Mouse (Mus musculus) stomach, postnatal 0 days (tissue): ENCODE measurements around the gene Pop7. TPM values are rescaled to one million over a fixed set of nuclear protein-coding genes. Genes with fewer than 3 reads are reported as not detected.

Experiments
- ATAC-seq: fragments of 200-750 bp; cut with Nextera tagmentation; 2 replicates; pipeline ENCODE4 v1.8.0; 2017; ENCODE audit not compliant: low FRiP score, low TSS enrichment
- DNase-seq: peaks from one replicate; pipeline ENCODE4 v3.0.0-alpha.2; 2016; ENCODE audit warnings: low spot score
- H3K27ac ChIP-seq: fragments of 300-500 bp; sonication (generic); replicated peaks from 2 replicates; pipeline ENCODE4 v1.5.1; 2014; ENCODE audit warnings: mild to moderate bottlenecking, control low read depth
- H3K27me3 ChIP-seq: fragments of 300-500 bp; sonication (generic); 2 replicates; pipeline ENCODE4 v1.6.1; 2014; ENCODE audit warnings: low read length; ENCODE audit not compliant: control insufficient read depth, insufficient read depth
- H3K36me3 ChIP-seq: fragments of 300-500 bp; sonication (generic); 2 replicates; pipeline ENCODE4 v1.6.1; 2014; ENCODE audit warnings: low read length, mixed read lengths; ENCODE audit not compliant: control insufficient read depth, insufficient read depth
- H3K4me1 ChIP-seq: fragments of 300-500 bp; sonication (generic); replicated peaks from 2 replicates; pipeline ENCODE4 v1.6.1; 2014; ENCODE audit warnings: antibody characterized with exemption; ENCODE audit not compliant: control insufficient read depth, insufficient read depth
- H3K4me2 ChIP-seq: fragments of 300-500 bp; sonication (generic); replicated peaks from 2 replicates; pipeline ENCODE4 v1.6.1; 2014; ENCODE audit warnings: low read depth, mild to moderate bottlenecking, control low read depth, moderate library complexity
- H3K4me3 ChIP-seq: fragments of 300-500 bp; sonication (generic); 2 replicates; pipeline ENCODE4 v1.5.1; 2014; ENCODE audit warnings: low read depth, low read length, control low read depth
- H3K9ac ChIP-seq: fragments of 300-500 bp; sonication (generic); 2 replicates; pipeline ENCODE4 v1.6.1; 2014; ENCODE audit warnings: mild to moderate bottlenecking, low read length, control low read depth, mixed read lengths
- H3K9me3 ChIP-seq: fragments of 300-500 bp; sonication (generic); 2 replicates; pipeline ENCODE4 v1.6.1; 2016; ENCODE audit warnings: low read length; ENCODE audit not compliant: control insufficient read depth
- CTCF ChIP-seq: IDR thresholded peaks from 2 replicates; pipeline ENCODE4 v1.5.1; 2016; ENCODE audit warnings: antibody characterized with exemption, low read depth, mild to moderate bottlenecking, moderate library complexity
- EP300 ChIP-seq: optimal IDR thresholded peaks from 2 replicates; pipeline ENCODE3; 2016; ENCODE audit warnings: antibody characterized with exemption
- WGBS: fragments of 180-500 bp; shearing (Covaris S2); extraction: QIAGEN DNeasy Blood & Tissue Kit; methylation state at CpG from one replicate; pipeline ENCODE4 v1.1.7; 2014; 5-methylcytosine and 5-hydroxymethylcytosine counted together
- polyA plus RNA-seq: library from polyadenylated mRNA; unstranded; fragments of >200 nt; fragmentation: Nextera tagmentation; extraction: Ambion mirVana; gene quantifications from 2 replicates; pipeline ENCODE4 v1.2.1, GENCODE M21; 2015

The Pop7 gene
- polyA plus RNA-seq, 1 experiment from 2014 or later = 39.9 TPM

GRCm38 (mm10) chr5:137525511-137525910 is 23.2 kb upstream of the Pop7 start:
- peaks cover 72% of the 10 kb centered on the region for H3K36me3 ChIP-seq
- H3K4me3 ChIP-seq = no peak overlapping the region
- WGBS = 70% methylated on average over 16 of the region's 16 CpGs
- DNase-seq = no peak
- H3K4me2 ChIP-seq = no peak overlapping the region
- no peak for TF ChIP-seq CTCF
- no peak for TF ChIP-seq EP300
- H3K9me3 ChIP-seq = no peaks in the 10 kb centered on the region
- no peak overlapping the region for H3K9ac ChIP-seq
- no peaks in the 10 kb centered on the region for H3K27me3 ChIP-seq
- H3K27ac ChIP-seq = no peak overlapping the region
- no peak for ATAC-seq
- peaks cover 2% of the 10 kb centered on the region for H3K4me1 ChIP-seq

DNA sequence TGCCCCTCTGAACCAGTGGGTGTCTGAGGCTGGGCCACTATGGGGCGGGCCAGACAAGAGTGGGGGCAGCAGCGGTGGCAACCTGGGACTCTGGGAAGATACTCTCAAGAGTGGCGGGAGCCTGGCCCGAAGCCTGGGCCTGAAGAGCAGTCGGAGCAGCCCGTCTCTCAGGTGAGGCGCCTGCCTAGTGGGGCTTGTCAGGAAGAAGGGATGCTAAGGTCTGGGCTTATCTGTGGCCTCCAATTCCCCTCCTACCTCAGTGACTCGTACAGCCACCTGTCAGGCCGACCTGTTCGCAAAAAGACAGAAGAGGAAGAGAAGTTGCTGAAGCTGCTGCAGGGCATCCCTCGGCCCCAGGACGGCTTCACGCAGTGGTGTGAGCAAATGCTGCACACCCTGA is 22.4 kb upstream of the Pop7 start:
- H3K27ac ChIP-seq = no peak overlapping the region
- no peak overlapping the region for H3K4me2 ChIP-seq
- no peaks in the 10 kb centered on the region for H3K9me3 ChIP-seq
- 83% methylated on average over 9 of the region's 13 CpGs for WGBS
- H3K4me1 ChIP-seq = no peaks in the 10 kb centered on the region
- ATAC-seq (no peak), DNase-seq (no peak)
- no peak overlapping the region for H3K9ac ChIP-seq
- TF ChIP-seq EP300 (no peak), CTCF (no peak)
- H3K27me3 ChIP-seq = no peaks in the 10 kb centered on the region
- H3K4me3 ChIP-seq = no peak overlapping the region
- peaks cover 76% of the 10 kb centered on the region for H3K36me3 ChIP-seq

DNA sequence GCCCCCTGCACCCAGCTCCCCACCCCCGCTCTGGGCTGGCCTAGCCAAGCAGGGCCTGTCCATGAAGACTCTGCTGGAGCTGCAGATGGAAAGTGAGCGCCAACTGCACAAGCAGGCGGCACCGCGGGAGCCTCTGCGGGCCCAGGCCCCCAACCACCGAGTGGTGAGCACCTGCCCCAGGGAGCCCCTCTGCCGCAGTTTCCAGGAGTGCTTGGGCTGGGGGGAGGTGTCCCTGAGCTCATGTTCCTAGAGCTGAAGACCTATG is 21.9 kb upstream of the Pop7 start:
- Histone ChIP-seq H3K4me1 (no peaks in the 10 kb centered on the region), H3K27me3 (no peaks in the 10 kb centered on the region), H3K27ac (no peak overlapping the region), H3K36me3 (peaks cover 71% of the 10 kb centered on the region), H3K9me3 (no peaks in the 10 kb centered on the region), H3K9ac (no peak overlapping the region), H3K4me2 (no peak overlapping the region), H3K4me3 (no peak overlapping the region)
- TF ChIP-seq CTCF (no peak), EP300 (no peak)
- WGBS = 93% methylated on average over 8 of the region's 8 CpGs
- no peak for DNase-seq
- no peak for ATAC-seq

- TF ChIP-seq EP300 = no peak
- TF ChIP-seq CTCF = peak; percentile 22; the same call in 1 of the 2 replicates
- no peak overlapping the region for H3K9ac ChIP-seq
- H3K9me3 ChIP-seq = no peaks in the 10 kb centered on the region
- no peak for ATAC-seq
- no peaks in the 10 kb centered on the region for H3K4me1 ChIP-seq
- DNase-seq = no peak
- no peak overlapping the region for H3K27ac ChIP-seq
- H3K4me2 ChIP-seq = no peak overlapping the region
- 79% methylated on average over 25 of the region's 25 CpGs for WGBS
- no peaks in the 10 kb centered on the region for H3K27me3 ChIP-seq
- H3K4me3 ChIP-seq = no peak overlapping the region
- H3K36me3 ChIP-seq = peaks cover 69% of the 10 kb centered on the region
These were observed 21.3 kb upstream of the Pop7 start for GRCm38 (mm10) chr5:137523396-137524250.

GRCm38 (mm10) chr5:137522711-137523110 is 20.4 kb upstream of the Pop7 start:
- WGBS = 74% methylated on average over 11 of the region's 11 CpGs
- TF ChIP-seq EP300 = no peak
- TF ChIP-seq CTCF = no peak
- DNase-seq (no peak), ATAC-seq (no peak)
- H3K4me3 ChIP-seq = no peak overlapping the region
- H3K4me1 ChIP-seq = no peaks in the 10 kb centered on the region
- H3K9me3 ChIP-seq = no peaks in the 10 kb centered on the region
- H3K27me3 ChIP-seq = no peaks in the 10 kb centered on the region
- H3K36me3 ChIP-seq = peaks cover 61% of the 10 kb centered on the region
- H3K27ac ChIP-seq = no peak overlapping the region
- no peak overlapping the region for H3K4me2 ChIP-seq
- no peak overlapping the region for H3K9ac ChIP-seq

DNA sequence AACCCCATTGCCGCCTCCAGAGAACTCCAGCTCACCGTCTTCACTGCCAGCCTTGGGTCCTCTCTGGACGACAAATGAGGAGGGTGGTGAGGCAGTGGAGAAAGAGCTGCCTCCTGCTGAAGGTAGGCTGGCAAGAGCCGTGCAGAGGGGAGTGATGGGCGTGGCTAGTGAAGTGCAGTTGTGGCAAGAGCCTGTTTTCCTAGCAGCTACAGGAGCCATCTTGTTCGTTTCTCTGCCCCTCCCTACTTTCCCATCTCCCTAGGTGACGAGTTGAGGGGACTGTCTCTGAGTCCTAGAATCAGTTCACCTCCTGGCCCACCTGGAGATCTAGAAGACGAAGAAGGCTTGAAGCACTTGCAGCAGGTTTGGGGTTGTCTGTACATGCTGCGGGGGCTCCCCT is 19.5 kb upstream of the Pop7 start:
- ATAC-seq (no peak), DNase-seq (peak; percentile 16)
- no peak overlapping the region for H3K4me2 ChIP-seq
- H3K36me3 ChIP-seq = peaks cover 57% of the 10 kb centered on the region
- no peak overlapping the region for H3K27ac ChIP-seq
- H3K9ac ChIP-seq = no peak overlapping the region
- no peak for TF ChIP-seq EP300
- H3K27me3 ChIP-seq = no peaks in the 10 kb centered on the region
- H3K9me3 ChIP-seq = no peaks in the 10 kb centered on the region
- no peak overlapping the region for H3K4me3 ChIP-seq
- no peaks in the 10 kb centered on the region for H3K4me1 ChIP-seq
- 72% methylated on average over 9 of the region's 9 CpGs for WGBS
